Mouse (Mus musculus): ENCODE measurements around the gene Gm45618. TPM values are rescaled to one million over a fixed set of nuclear protein-coding genes. Genes with fewer than 3 reads are reported as not detected.
"Not testable (repeated sequence)": the region's sequence is repeated elsewhere in the genome, so short reads cannot be mapped to it uniquely, and the experiment has no call there.

The Gm45618 gene
- total RNA-seq (2021): not detected
- long read RNA-seq: 0 reads

GRCm38 (mm10) chr7:142120629-142121028 is at the start of gene Gm45618:
Gm45618 (minus strand) TSS chr7:142120729.
- DNase-seq (ENCODE audit: low spot score in 2 of 2): not testable (repeated sequence)

GRCm38 (mm10) chr7:142169836-142170235 is 49.3 kb upstream of the Gm45618 start:
- peak in 1 of 2 experiments; percentile 16 for DNase-seq (ENCODE audit: low spot score in 2 of 2)

- DNase-seq (ENCODE audit: low spot score in 2 of 2): not testable (repeated sequence)
Measured at GRCm38 (mm10) chr7:142165639-142166038, 45.1 kb upstream of the Gm45618 start, which contains the start of gene Gm4553. Gm4553 (minus strand) TSS chr7:142165739.

- DNase-seq (ENCODE audit: low spot score in 2 of 2): no peak
Measured at GRCm38 (mm10) chr7:142159366-142159765, 38.8 kb upstream of the Gm45618 start.

- DNase-seq (ENCODE audit: low spot score in 2 of 2): not testable (repeated sequence)
Measured at GRCm38 (mm10) chr7:142157013-142157412, 36.5 kb upstream of the Gm45618 start, which contains the start of gene Gm29735. Gm29735 (minus strand) TSS chr7:142157113.

GRCm38 (mm10) chr7:142155308-142155707 is 34.8 kb upstream of the Gm45618 start:
- DNase-seq (ENCODE audit: low spot score in 2 of 2): no peak

- no peak for DNase-seq (ENCODE audit: low spot score in 2 of 2)
Measured at GRCm38 (mm10) chr7:142152191-142152590, 31.7 kb upstream of the Gm45618 start.

GRCm38 (mm10) chr7:142148633-142149032 is 28.1 kb upstream of the Gm45618 start:
- DNase-seq (ENCODE audit: low spot score in 2 of 2): no peak

GRCm38 (mm10) chr7:142146033-142146432 is 25.5 kb upstream of the Gm45618 start:
- peak in 1 of 2 experiments; percentile 59 for DNase-seq (ENCODE audit: low spot score in 2 of 2)

GRCm38 (mm10) chr7:142145413-142145940 is 24.9 kb upstream of the Gm45618 start:
- peak in 1 of 2 experiments; percentile 2 for DNase-seq (ENCODE audit: low spot score in 2 of 2)

- no peak for DNase-seq (ENCODE audit: low spot score in 2 of 2)
Measured at GRCm38 (mm10) chr7:142144507-142144906, 24.0 kb upstream of the Gm45618 start, which contains the start of gene Gm45337. Gm45337 (minus strand) TSS chr7:142144607.

- DNase-seq (ENCODE audit: low spot score in 2 of 2): not testable (repeated sequence)
Measured at GRCm38 (mm10) chr7:142143506-142144010, 23.0 kb upstream of the Gm45618 start.

GRCm38 (mm10) chr7:142140696-142141095 is 20.2 kb upstream of the Gm45618 start:
- DNase-seq (ENCODE audit: low spot score in 2 of 2): no peak

GRCm38 (mm10) chr7:142135934-142136333 is 15.4 kb upstream of the Gm45618 start, which contains the start of gene Gm39115:
Gm39115 (minus strand) TSS chr7:142136034.
- not testable (repeated sequence) for DNase-seq (ENCODE audit: low spot score in 2 of 2)

- peak; percentile 7 to 10 for DNase-seq (ENCODE audit: low spot score in 2 of 2)
Measured at GRCm38 (mm10) chr7:142134206-142134995, 13.9 kb upstream of the Gm45618 start.

GRCm38 (mm10) chr7:142128843-142129242 is 8.3 kb upstream of the Gm45618 start:
- DNase-seq (ENCODE audit: low spot score in 2 of 2): no peak

GRCm38 (mm10) chr7:142119632-142120031 is 897 bp downstream of the Gm45618 start:
- DNase-seq (ENCODE audit: low spot score in 2 of 2): peak in 1 of 2 experiments; percentile 19

- DNase-seq (ENCODE audit: low spot score in 2 of 2): no peak
Measured at GRCm38 (mm10) chr7:142104747-142105146, 15.8 kb downstream of the Gm45618 start.

- DNase-seq (ENCODE audit: low spot score in 2 of 2): peak; percentile 73 to 88
Measured at GRCm38 (mm10) chr7:142097776-142098175, 22.8 kb downstream of the Gm45618 start.

- DNase-seq (ENCODE audit: low spot score in 2 of 2): no peak
Measured at GRCm38 (mm10) chr7:142096701-142097100, 23.8 kb downstream of the Gm45618 start.

GRCm38 (mm10) chr7:142095183-142095931 is 25.2 kb downstream of the Gm45618 start, which contains the start of gene Dusp8:
Dusp8 (minus strand) TSS chr7:142095843.
- DNase-seq (ENCODE audit: low spot score in 2 of 2): peak; percentile 92 to 97

Measured in layer of hippocampus, adult 18-20 months (tissue).